Mouse (Mus musculus) lung, adult 2 months (tissue): ENCODE measurements around the gene Arhgap10. TPM values are rescaled to one million over a fixed set of nuclear protein-coding genes. Genes with fewer than 3 reads are reported as not detected.

Experiments
- DNase-seq: peaks from one replicate; pipeline ENCODE4 v3.0.0; 2022
- H3K4me1 ChIP-seq: fragments of 200-500 bp; 2 replicates; pipeline ENCODE4 v1.6.1; 2011; ENCODE audit warnings: low read length; ENCODE audit not compliant: control insufficient read depth, insufficient read depth
- H3K4me3 ChIP-seq: fragments of 200-500 bp; replicated peaks from 2 replicates; pipeline ENCODE3; 2011; ENCODE audit warnings: low read depth, mild to moderate bottlenecking, control low read depth, low read length; ENCODE audit errors: extremely low read depth
- CTCF ChIP-seq: fragments of 200-500 bp; IDR thresholded peaks from 2 replicates; pipeline ENCODE4 v1.5.1; 2011; ENCODE audit warnings: mild to moderate bottlenecking, low read length, control low read depth; ENCODE audit not compliant: insufficient read depth
- POLR2A ChIP-seq: fragments of 200-500 bp; IDR thresholded peaks from 2 replicates; pipeline ENCODE4 v1.6.1; 2011; ENCODE audit warnings: low read depth, mild to moderate bottlenecking, control low read depth, low read length, borderline replicate concordance; ENCODE audit errors: extremely low read depth
- WGBS: fragments of 180-500 bp; shearing (Covaris S2); methylation state at CpG from one replicate; pipeline ENCODE4 v1.1.7; 2018; 5-methylcytosine and 5-hydroxymethylcytosine counted together
- polyA plus RNA-seq: library from polyadenylated mRNA; depleted of rRNA; stranded (reverse); fragments of >200 nt; gene quantifications from 2 replicates; pipeline ENCODE4 v1.2.3, GENCODE M21; 2012

The Arhgap10 gene
- polyA plus RNA-seq, 1 experiment, result 11.2 TPM

DNA sequence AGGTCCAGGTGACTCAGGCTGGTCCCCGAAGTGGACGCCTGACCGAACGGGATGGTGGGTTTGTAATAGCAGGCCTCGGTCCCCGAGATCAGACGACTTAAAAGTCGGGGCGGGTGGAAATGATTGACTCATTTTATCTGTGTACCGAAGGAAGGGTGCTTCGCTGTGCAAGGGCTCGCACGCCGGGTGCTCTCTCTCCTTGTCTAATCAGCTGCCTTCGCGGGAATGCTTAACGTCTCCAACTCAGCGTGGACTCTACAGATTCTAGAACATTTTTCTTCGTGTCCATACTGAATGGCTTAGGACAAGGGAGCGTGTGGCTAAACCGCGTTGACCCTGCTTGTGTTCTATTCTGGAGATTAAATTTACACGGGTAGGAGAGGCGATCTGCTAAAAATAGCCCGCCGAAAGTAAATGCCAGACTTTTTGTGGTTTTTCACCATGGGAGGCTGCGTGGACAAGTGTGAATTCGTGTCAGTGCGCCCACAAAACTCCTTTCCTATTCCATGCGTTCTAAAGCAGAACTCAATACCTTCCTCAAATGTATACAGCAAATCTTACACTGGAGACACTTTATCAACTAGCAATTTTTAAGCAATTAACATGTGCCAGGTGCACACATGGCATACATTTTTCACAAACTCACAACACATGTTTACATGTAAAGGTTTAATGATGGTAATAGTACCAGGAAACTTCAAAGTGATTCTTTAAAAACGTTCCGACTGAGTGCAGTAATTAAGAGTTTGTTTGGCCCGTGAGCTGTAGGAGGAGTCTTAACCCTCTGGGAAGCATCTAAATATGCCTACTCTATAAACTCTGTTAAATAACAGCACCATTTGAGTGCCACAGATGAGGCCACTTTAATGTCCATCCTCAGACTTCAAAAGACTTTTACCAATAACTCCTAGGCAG lies 705 bp upstream of the Arhgap10 start:
- 7% methylated on average over 33 of the region's 33 CpGs for WGBS
- DNase-seq, result no peak
- no peak for TF ChIP-seq CTCF
- no peak for TF ChIP-seq POLR2A
- Histone ChIP-seq H3K4me1 (peaks cover 8% of the 10 kb centered on the region; the same call in 1 of the 2 replicates), H3K4me3 (peak overlapping the region; percentile 97)

DNA sequence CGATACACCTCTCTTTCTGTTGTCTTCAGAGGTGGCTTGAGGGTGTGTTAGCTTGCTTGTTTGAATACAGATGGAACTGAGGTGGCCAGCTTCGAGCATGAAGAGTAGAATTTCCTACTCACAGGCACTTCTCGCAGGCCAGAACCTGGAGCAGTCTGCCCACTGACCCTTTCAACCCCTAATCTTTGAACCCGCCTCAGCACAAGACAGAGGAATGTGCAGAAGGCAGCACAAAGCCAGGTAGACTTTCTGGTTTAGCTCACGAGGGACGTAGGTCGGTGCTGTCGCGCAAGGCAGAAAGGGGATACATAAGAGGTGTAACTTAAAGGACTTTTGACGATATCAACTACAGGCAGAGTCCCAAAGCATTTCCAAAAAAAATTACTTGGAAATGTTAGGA lies 908 bp downstream of the Arhgap10 start:
- DNase-seq, result peak; percentile 30
- WGBS, result 9% methylated on average over 10 of the region's 10 CpGs
- Histone ChIP-seq H3K4me1 (peaks cover 8% of the 10 kb centered on the region; the same call in 1 of the 2 replicates), H3K4me3 (peak overlapping the region; percentile 81)
- TF ChIP-seq POLR2A, result no peak
- no peak for TF ChIP-seq CTCF

DNA sequence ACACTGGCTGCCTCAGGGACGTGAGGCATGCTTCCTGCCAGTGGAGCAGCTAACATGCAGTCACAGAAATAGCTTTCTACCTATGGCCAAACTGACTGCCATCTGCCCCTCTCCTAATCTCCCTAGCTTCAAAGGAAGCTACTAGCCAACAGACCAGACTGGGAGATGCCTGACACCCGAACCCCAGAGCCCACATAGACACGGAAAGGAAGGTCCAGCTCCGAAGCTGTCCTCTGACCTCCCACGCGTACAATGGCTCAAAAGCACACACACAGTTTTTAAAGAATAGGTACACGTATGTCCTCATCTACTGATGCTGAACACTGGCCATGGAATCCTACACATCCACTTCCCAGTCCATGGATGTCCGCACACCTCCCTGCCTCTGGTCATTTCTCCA lies 2.0 kb downstream of the Arhgap10 start:
- TF ChIP-seq CTCF, result no peak
- TF ChIP-seq POLR2A, result no peak
- no peak for DNase-seq
- H3K4me3 ChIP-seq, result no peak overlapping the region
- WGBS, result 80% methylated on average over 8 of the region's 8 CpGs
- H3K4me1 ChIP-seq, result peaks cover 8% of the 10 kb centered on the region; the same call in 1 of the 2 replicates

GRCm38 (mm10) chr8:77515201-77515600 lies 2.6 kb downstream of the Arhgap10 start:
- WGBS, result 87% methylated on average over 8 of the region's 8 CpGs
- TF ChIP-seq CTCF (no peak), POLR2A (no peak)

DNA sequence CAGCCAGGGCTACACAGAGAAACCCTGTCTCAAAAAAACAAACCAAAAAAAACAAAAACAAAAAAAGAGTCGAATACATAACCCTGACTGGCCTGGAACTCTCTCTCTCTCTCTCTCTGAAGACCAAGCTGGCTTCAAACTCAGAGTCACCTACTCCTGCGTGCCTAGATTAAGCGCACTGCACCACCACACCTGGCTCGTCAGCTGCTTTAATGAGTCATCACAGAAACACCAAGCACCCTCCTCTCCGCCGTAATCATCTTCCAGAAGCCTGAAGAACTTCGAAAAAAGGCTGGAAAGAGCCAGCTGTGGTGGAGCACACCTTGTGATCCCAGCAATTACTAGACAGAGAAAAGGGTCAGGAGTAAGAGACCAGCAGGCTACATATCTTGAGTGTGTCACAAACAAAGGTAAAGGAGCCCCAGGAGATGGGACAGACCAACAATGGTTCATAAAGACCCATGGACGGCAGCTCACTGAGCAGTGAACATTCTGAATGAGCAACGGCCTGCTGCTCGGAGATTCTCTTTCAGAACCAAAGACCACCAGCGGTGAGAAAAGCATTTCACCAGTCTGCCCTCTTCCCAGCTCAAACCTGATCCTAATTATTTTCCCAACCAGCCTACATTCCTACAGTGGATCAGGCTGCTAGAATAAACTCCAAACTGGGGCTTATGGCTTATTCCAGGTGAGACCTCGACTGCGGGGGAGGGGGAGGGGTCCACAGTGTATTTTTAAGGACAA lies 5.8 kb downstream of the Arhgap10 start:
- WGBS, result 70% methylated on average over 13 of the region's 13 CpGs
- DNase-seq, result no peak
- no peak for TF ChIP-seq CTCF
- no peak for TF ChIP-seq POLR2A
- H3K4me3 ChIP-seq, result no peak overlapping the region
- peaks cover 4% of the 10 kb centered on the region; the same call in 1 of the 2 replicates for H3K4me1 ChIP-seq

More at GRCm38 (mm10) chr8:77515201-77515600, 2.6 kb downstream of the Arhgap10 start:
- Histone ChIP-seq H3K4me1 (peaks cover 8% of the 10 kb centered on the region; the same call in 1 of the 2 replicates), H3K4me3 (no peak overlapping the region)
- no peak for DNase-seq

DNA sequence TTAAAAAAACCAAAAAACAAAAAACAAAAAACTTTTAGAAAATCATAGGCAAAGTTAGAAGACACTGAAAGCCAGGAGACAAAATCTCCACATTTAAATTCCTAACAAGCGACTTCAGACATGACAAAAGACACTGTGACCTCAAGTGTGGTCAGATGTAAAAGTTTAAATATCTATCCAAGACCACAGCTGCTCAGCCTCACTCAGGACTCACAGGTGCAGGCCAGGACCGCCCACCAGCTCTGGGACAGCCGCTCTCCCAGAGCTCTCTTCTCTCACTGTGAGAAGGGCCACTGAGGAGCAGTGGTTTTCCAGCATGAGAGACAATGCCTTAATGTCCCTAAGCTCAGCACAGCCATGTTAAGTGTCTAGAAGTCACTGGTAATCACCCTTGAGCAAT lies 7.3 kb downstream of the Arhgap10 start:
- 81% methylated on average over 3 of the region's 3 CpGs for WGBS
- TF ChIP-seq POLR2A (no peak), CTCF (no peak)

DNA sequence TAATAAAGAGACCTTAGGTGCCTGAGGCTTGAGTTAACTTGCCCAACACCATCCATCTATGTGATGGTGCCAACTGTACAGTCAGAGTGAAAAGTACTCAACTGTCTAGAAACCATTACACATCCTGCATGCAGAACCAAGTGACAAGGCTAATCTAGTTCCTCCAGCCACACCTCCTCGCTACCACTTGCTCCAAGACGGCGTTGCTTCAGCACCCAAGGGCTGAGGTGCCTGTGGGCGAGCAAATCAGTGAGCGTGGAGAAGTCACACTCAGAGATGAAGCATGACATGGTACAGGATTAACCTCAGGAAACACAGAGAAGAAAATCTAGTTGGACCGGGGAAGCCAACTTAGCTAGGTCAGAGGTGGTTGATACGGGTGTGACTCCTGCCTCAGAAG lies 8.7 kb downstream of the Arhgap10 start:
- TF ChIP-seq POLR2A (no peak), CTCF (no peak)
- Histone ChIP-seq H3K4me3 (no peak overlapping the region), H3K4me1 (peaks cover 2% of the 10 kb centered on the region; the same call in 1 of the 2 replicates)
- WGBS, result 76% methylated on average over 7 of the region's 7 CpGs
- no peak for DNase-seq

More for the DNA sequence above, 7.3 kb downstream of the Arhgap10 start:
- Histone ChIP-seq H3K4me3 (no peak overlapping the region), H3K4me1 (peaks cover 2% of the 10 kb centered on the region; the same call in 1 of the 2 replicates)
- no peak for DNase-seq

- peaks cover 2% of the 10 kb centered on the region; the same call in 1 of the 2 replicates for H3K4me1 ChIP-seq
- TF ChIP-seq POLR2A (no peak), CTCF (no peak)
- 80% methylated on average over 10 of the region's 10 CpGs for WGBS
- no peak overlapping the region for H3K4me3 ChIP-seq
- DNase-seq, result no peak
These were observed 10.2 kb downstream of the Arhgap10 start for GRCm38 (mm10) chr8:77507510-77508035.

- Histone ChIP-seq H3K4me3 (no peak overlapping the region), H3K4me1 (peaks cover 2% of the 10 kb centered on the region; the same call in 1 of the 2 replicates)
- TF ChIP-seq CTCF (no peak), POLR2A (no peak)
- no peak for DNase-seq
- 48% methylated on average over 7 of the region's 7 CpGs for whole genome bisulfite sequencing
These were observed 11.2 kb downstream of the Arhgap10 start for GRCm38 (mm10) chr8:77506539-77506938.

DNA sequence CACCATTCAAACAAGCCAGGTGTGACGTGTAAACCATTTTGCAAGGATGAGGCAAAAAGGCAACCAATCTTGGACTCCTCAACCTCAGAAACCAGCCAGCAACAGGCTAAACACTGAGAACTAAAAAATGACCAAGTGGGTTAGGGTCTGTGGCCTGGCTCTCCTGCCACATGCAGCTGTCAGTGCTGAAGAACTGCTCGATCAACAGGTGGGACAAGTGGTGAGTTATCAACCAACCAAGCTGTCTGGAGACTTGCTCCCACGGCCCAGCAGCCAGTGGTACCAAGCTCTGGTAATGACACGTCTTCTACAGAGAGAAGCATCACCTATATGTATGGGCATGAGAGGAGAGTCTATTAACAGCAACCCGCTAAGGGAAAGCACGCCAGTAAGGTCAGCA lies 15.2 kb downstream of the Arhgap10 start:
- TF ChIP-seq POLR2A (no peak), CTCF (no peak)
- no peak for DNase-seq
- no peak overlapping the region for H3K4me3 ChIP-seq
- peaks cover 2% of the 10 kb centered on the region; the same call in 1 of the 2 replicates for H3K4me1 ChIP-seq
- 90% methylated on average over 6 of the region's 6 CpGs for WGBS
